ENCODE assay signal across 19 mouse cellular contexts in the genomic region with DNA sequence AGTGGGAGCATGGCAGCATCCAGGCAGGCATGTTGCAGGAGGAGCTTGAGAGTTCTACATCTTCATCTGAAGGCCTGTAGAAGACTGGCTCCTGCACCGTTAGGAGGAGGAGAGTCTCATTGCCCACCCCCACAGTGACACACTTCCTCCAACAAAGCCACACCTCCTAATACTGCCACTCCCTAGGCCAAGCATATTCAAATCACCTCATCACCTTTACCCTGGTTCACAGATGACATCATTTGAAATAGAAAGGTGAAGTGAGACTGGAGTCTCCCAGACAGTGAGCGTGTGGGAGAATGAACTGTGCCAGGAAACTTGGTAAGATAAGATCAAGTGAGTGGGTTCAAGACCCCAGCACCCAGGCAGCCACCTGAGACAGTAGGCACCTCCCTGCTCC.
"Had no signal": no experiment of that assay in that cellular context is flagged by ENCODE, and none has a peak within 500 bp of the region (broad histone marks: within the 10 kb centered on the region; RNA-seq: fewer than 3 reads in every experiment).

No protein-coding gene starts in this region.

- H3K9me3 ChIP-seq: lung, embryonic 15.5 days; midbrain, embryonic 12.5 days; neural tube, embryonic 13.5 days; neural tube, embryonic 15.5 days had no signal

- H3K4me3 ChIP-seq: lung, embryonic 15.5 days; midbrain, embryonic 10.5 days; midbrain, embryonic 12.5 days; myocyte; neural tube, embryonic 13.5 days; neural tube, embryonic 15.5 days; stomach, embryonic 15.5 days had no signal

- H3K27me3 ChIP-seq: lung, embryonic 15.5 days; midbrain, embryonic 12.5 days; neural tube, embryonic 13.5 days; neural tube, embryonic 15.5 days; stomach, embryonic 15.5 days had no signal

- H3K9ac ChIP-seq: liver, postnatal 0 days; lung, embryonic 15.5 days; midbrain, embryonic 12.5 days; neural tube, embryonic 13.5 days; neural tube, embryonic 15.5 days; stomach, embryonic 15.5 days had no signal

- ATAC-seq: liver, postnatal 0 days; lung, postnatal 0 days; midbrain, embryonic 16.5 days had no signal

- DNase-seq: liver, postnatal 0 days; lung, adult 2 months; lung, postnatal 14 days; lung, postnatal 36 days; midbrain, embryonic 14.5 days; right cerebral cortex, postnatal 14 days; thymus, adult 18-20 months; thymus, postnatal 25 days; thymus, postnatal 4 days had no signal

- H3K27ac ChIP-seq: lung, embryonic 15.5 days; macrophage; midbrain, embryonic 10.5 days; midbrain, embryonic 12.5 days; neural tube, embryonic 13.5 days; neural tube, embryonic 15.5 days; stomach, embryonic 15.5 days had no signal

- H3K36me3 ChIP-seq: lung, embryonic 15.5 days; midbrain, embryonic 10.5 days; midbrain, embryonic 12.5 days; neural tube, embryonic 13.5 days; neural tube, embryonic 15.5 days had no signal

- H3K4me2 ChIP-seq: lung, embryonic 15.5 days; midbrain, embryonic 12.5 days; neural tube, embryonic 13.5 days; neural tube, embryonic 15.5 days; stomach, embryonic 15.5 days had no signal

- H3K4me1 ChIP-seq: lung, embryonic 15.5 days; stomach, embryonic 15.5 days had no signal
